Mouse (Mus musculus) right cerebral cortex, postnatal 14 days (tissue): Measurements from ENCODE around the gene Ica1.

Experiments used
- DNase-seq: peaks from one replicate; pipeline ENCODE4 v3.0.0; 2022

Ica1 gene

DNA sequence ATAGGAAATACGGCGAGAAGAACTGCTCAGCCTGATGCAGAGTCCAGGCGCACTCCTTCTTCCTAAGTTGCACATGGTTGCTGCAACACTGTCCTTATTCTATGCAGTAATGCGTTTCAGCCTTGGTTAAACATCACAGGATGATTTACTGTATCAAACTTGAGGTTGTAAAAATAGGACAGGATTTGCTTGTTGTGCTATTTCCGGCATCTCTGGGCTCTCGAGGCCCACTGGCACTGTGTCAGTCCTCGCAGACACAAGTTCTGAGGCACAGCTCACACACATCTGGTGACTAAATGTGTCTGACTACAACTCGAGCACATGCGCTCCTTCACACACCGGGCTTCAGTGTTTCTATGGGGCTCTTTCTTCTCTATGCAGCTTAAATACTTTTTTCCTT is 94.9 kb downstream of the Ica1 start:
- DNase-seq, result peak; percentile 44

DNA sequence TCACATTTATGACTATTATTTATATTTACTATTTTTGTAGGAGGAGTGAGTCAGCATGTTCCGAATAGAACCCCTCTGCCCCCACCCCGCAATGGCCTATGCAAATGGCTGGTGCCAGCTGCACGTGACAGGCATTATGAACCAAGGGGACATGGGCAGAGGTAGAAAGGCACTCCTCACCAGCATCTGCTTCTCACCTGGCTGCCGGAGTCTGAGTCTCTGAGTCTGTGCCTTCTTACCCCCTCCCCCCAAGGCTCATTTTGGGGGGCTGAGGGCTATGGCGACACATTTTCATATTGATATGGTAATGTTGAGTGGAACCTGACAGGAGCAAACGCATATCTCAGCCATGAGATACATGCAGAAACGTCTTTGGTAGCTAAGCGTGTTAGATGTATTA is 97.4 kb downstream of the Ica1 start:
- DNase-seq, result no peak

- DNase-seq, result no peak
Observed at GRCm38 (mm10) chr6:8673013-8673412, 105.3 kb downstream of the Ica1 start.

GRCm38 (mm10) chr6:8669343-8669742 is 108.9 kb downstream of the Ica1 start:
- DNase-seq, result no peak

- no peak for DNase-seq
Observed at GRCm38 (mm10) chr6:8668013-8668811, 110.1 kb downstream of the Ica1 start.

DNA sequence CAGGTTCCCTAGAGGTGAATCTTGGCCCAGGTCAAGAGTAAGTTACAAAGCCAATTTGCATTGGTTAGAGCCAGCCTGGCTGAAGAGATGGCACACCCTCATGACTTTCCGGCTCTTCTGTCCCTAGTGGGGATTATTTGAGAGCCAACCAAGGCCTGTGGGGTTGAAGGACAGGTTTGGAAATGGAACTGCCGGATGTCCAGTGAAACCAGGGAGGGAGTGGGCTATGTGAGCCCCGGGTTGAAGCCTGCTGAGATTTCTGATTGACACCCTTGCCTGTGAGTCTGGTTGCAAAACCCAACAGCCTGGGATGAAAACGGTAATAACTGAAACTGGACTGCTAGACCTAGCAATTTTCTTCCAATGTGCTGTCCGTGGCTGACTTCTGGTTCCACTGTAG is 112.5 kb downstream of the Ica1 start:
- DNase-seq, result no peak

- no peak for DNase-seq
Observed at GRCm38 (mm10) chr6:8664956-8665355, 113.3 kb downstream of the Ica1 start.

- DNase-seq, result no peak
Observed at GRCm38 (mm10) chr6:8663092-8663740, 115.1 kb downstream of the Ica1 start.

DNA sequence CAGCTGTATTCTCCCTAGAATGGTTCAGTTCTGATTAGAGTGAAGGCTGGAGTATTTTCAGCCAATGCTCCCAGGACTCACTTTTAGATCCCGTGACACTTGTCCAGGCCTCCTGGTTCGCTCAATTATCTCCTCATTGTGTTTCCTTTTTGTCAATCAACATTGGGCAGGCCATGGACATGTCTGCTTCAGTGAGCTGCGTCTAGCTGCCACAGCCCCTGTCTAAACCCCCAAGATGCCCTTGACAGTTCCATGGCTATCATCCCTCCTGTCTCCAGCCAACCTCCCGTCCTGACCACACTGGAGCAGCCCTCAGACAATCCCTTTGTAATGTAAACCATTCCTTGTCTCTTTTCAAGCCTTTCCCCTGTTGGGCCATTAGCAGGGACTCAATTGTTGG is 116.9 kb downstream of the Ica1 start:
- no peak for DNase-seq

DNA sequence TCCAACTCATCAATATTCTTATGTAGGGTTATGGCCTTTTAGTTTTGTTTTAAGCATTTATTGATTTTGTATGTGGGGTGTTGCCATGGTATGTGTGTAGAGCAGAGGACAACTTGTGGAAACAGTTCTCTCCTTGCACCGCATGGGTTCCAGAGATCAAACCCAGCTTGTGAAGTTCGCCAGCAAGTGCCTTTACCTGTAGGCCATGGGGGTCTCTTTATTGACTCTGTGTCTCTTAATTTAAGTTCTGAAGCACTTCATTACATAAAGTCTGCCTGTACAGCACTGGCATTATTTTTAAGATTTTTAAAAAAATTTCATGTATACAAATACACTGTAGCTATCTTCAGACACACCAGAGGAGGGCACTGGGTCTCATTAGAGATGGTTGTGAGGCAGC is 118.2 kb downstream of the Ica1 start:
- DNase-seq, result no peak

GRCm38 (mm10) chr6:8659194-8659959 is 118.9 kb downstream of the Ica1 start:
- DNase-seq, result no peak

GRCm38 (mm10) chr6:8658431-8658830 is 119.9 kb downstream of the Ica1 start:
- no peak for DNase-seq

DNA sequence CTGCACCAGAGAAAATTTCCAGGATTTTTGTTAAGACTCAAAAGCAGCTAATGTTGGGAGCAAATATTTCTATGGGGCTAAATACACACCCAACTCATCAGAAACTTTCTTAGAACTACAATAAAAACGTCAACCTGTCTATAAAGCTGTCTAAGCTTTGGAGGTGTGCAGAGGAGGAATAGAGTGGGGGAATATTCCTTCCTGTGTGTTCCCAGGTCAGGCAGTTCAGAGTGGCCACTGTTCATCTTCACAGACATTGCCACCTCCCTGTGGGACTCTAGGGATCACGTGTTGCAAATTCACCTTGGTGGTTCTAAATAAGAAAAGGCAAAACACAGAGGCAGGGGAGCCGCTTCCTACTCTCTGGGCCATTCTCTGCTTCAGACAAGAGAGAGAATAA is 120.8 kb downstream of the Ica1 start:
- DNase-seq, result no peak

DNA sequence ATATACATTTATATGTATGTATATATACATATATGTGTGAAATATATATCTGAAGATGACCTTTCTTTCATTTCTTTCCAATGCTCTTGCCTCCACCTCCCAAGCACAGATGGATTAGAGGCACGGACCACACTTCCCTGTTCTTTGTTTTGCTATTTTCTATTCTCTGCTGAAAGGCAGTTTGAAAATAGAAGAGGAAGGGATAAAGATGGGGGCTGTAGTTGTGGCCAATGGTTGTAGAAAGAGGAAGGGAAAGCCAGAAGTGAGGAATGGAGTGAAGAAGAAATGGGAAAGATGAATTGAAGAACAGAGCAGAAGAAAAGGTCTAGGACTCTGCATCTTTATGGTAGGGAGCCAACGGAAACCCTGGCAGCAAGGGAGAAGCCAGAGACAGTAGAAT is 122.8 kb downstream of the Ica1 start:
- no peak for DNase-seq

GRCm38 (mm10) chr6:8650413-8650812 is 127.9 kb downstream of the Ica1 start:
- no peak for DNase-seq

- DNase-seq, result no peak
Observed at GRCm38 (mm10) chr6:8649295-8649865, 128.9 kb downstream of the Ica1 start.

DNA sequence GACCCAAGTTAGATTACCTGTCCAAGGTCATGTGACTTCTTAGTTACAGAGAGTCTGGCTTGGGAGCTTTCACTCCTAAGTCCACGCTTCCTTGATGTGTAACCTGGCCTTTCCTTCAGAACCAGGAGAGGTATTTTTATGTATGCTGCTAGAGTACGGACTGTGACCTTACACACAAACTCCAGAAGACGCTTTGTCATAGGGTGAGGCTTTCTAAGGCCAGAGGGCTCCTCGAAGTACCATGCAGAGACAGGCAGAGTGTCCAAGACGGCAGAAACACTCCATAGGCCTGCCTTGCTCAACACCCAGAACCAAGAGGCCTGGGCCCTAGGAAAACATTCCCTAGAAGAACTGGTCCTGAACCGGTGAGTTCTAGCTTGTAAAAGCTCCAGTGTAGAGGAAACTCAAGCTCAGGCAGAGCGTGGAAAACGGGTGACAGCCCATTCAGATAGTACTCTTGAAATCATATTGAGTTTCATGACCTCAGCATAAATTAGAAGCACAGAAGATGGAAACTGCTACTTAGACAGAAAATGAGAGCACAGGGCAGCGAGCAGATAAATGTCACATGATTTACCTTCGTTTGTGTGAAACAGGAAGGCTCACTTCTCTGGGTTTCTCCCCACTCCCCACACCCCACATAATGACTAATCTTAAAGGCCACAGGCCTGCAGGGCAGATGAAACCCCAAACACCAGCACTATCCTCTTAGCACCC is 129.9 kb downstream of the Ica1 start:
- no peak for DNase-seq

DNA sequence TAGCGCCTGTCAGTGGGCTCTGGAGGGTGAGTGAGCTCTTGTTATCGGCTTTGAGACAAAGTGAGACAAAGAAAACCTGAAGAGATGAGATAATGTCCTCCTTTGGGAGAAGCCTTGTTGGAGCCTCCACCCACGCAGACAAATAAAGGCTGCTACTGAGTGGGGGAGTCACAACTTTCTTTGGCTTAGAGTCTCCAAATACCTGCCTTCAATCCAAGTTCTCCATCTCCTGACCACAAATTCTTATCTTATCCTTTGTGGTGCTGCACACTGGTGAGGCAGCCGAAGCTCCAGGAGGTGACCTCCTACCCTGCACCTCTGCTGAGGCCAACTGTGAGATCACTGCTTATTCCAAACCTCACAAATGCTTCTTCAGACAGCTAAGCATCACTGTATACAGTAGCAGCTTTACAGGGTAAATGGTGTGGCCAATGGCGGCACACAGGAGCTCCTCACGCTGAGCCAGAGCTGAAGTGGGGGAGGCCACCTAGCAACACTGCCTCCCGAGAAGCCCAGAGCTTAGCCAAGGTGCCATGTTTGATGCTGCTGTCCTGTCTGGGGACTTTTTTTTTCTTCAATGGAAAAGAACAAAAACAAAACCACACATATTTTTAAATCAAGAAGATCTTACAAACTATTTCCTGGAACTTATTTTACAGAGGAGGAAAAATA is 130.6 kb downstream of the Ica1 start:
- DNase-seq, result no peak

- DNase-seq, result no peak
Observed at GRCm38 (mm10) chr6:8645708-8646107, 132.6 kb downstream of the Ica1 start.

GRCm38 (mm10) chr6:8644703-8645102 is 133.6 kb downstream of the Ica1 start:
- DNase-seq, result peak; percentile 32

DNA sequence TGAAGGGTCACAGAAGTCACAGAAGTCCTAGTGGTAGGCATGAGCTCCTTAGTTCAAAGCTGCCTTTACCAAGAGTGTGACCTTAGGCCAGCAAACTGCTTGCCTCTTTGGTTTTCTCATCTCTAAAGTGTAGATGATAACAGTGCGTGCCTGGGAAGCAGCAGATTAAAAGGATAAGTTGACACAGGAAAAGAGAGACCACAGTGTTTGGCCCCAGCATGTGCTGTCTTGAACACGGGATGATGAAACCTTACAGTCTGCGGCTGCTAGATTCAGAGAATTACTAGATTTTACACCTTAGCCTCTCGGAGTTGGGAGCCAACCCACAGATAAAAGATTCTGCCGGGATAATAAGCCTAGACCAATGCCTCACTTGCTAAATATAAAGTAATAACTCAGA is 137.4 kb downstream of the Ica1 start:
- DNase-seq, result no peak

DNA sequence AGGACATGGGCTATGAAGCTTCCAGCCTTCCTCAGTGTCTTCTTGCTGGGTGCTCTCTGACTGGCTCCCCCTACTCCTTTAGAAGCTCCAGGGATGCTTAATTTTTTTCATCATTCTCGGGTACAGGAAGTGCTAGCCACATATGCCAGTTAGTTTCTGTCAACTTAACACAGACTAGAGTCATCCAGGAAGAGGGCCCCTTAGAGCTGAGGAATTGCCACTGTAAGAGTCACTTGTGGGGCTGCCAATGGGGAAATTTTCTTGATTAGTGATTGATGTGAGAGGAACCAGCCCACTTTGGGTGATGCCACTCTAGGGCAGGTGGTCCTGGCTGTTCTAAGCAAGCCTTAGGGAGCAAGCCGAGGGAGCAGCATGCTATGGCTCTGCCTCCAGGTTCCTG is 138.8 kb downstream of the Ica1 start:
- no peak for DNase-seq
